Mouse (Mus musculus) embryonic facial prominence, embryonic 14.5 days (tissue): ENCODE results near the gene Slc25a16. TPM values are rescaled to one million over a fixed set of nuclear protein-coding genes. Genes with fewer than 3 reads are reported as not detected.
A peak's percentile ranks its signal among the peaks of the same experiment; 100 is the strongest.

Experiments used
- ATAC-seq: fragments of 200-750 bp; cut with Nextera tagmentation; 2 replicates; pipeline ENCODE4 v1.8.0; 2017; ENCODE audit warnings: low read depth, moderate number of reproducible peaks, moderate TSS enrichment
- DNase-seq: peaks from one replicate; pipeline ENCODE4 v3.0.0-alpha.2; 2015; ENCODE audit warnings: low spot score
- H3K27ac ChIP-seq: fragments of 300-500 bp; sonication (generic); replicated peaks from 2 replicates; pipeline ENCODE4 v1.5.1; 2014; ENCODE audit warnings: low read depth, mild to moderate bottlenecking, low read length, moderate library complexity
- H3K27me3 ChIP-seq: fragments of 300-500 bp; sonication (generic); replicated peaks from 2 replicates; pipeline ENCODE4 v1.6.1; 2014; ENCODE audit warnings: low read length; ENCODE audit not compliant: control insufficient read depth, insufficient read depth
- H3K36me3 ChIP-seq: fragments of 300-500 bp; sonication (generic); 2 replicates; pipeline ENCODE4 v1.6.1; 2014; ENCODE audit warnings: low read length, mixed read lengths; ENCODE audit not compliant: control insufficient read depth, insufficient read depth
- H3K4me1 ChIP-seq: fragments of 300-500 bp; sonication (generic); 2 replicates; pipeline ENCODE4 v1.6.1; 2014; ENCODE audit warnings: antibody characterized with exemption, low read length; ENCODE audit not compliant: control insufficient read depth, insufficient read depth
- H3K4me2 ChIP-seq: fragments of 300-500 bp; sonication (generic); 2 replicates; pipeline ENCODE4 v1.6.1; 2014; ENCODE audit warnings: low read depth, mild to moderate bottlenecking, low read length, moderate library complexity, mixed read lengths
- H3K4me3 ChIP-seq: fragments of 300-500 bp; sonication (generic); 2 replicates; pipeline ENCODE4 v1.5.1; 2014; ENCODE audit warnings: low read depth, mild to moderate bottlenecking, low read length
- H3K9ac ChIP-seq: fragments of 300-500 bp; sonication (generic); 2 replicates; pipeline ENCODE4 v1.6.1; 2014; ENCODE audit warnings: low read depth, mild to moderate bottlenecking, low read length, moderate library complexity, mixed read lengths
- H3K9me3 ChIP-seq: fragments of 300-500 bp; sonication (generic); 2 replicates; pipeline ENCODE4 v1.6.1; 2016; ENCODE audit warnings: low read length; ENCODE audit not compliant: control insufficient read depth
- WGBS: fragments of 180-500 bp; shearing (Covaris S2); extraction: QIAGEN DNeasy Blood & Tissue Kit; methylation state at CpG from one replicate; pipeline ENCODE4 v1.1.7; 2014; 5-methylcytosine and 5-hydroxymethylcytosine counted together
- polyA plus RNA-seq: library from polyadenylated mRNA; unstranded; fragments of >200 nt; fragmentation: Nextera tagmentation; extraction: Ambion mirVana; gene quantifications from 2 replicates; pipeline ENCODE4 v1.2.1, GENCODE M21; 2014

Slc25a16 gene
- polyA plus RNA-seq, 1 experiment from 2014 or later = 13.9 TPM

DNA sequence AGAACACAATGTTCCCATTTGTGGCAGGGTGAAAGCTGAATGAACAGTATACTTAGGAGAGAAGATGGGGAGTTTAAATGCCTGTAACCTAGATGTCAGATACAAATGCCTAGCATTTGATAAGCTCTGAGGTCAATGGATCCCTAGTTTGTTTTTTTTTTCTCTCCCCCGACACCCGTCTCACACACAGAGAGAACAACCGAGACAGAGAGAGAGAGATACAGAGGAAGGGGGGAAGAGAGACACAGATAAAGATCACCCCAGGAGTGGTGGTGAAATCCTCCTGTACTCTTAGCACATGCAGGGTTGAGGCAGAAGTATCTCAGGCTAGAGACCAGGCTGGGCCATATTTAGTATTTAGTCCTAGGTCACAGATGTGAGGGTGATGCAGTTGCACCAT lies 1.4 kb upstream of the Slc25a16 start:
- Histone ChIP-seq H3K36me3 (no peaks in the 10 kb centered on the region), H3K27ac (no peak overlapping the region), H3K9me3 (no peaks in the 10 kb centered on the region), H3K4me1 (peaks cover 10% of the 10 kb centered on the region; the same call in 1 of the 2 replicates), H3K4me2 (no peak overlapping the region), H3K27me3 (no peaks in the 10 kb centered on the region), H3K9ac (no peak overlapping the region), H3K4me3 (no peak overlapping the region)
- DNase-seq (no peak), ATAC-seq (no peak)
- WGBS = 81% methylated on average over 3 of the region's 3 CpGs

DNA sequence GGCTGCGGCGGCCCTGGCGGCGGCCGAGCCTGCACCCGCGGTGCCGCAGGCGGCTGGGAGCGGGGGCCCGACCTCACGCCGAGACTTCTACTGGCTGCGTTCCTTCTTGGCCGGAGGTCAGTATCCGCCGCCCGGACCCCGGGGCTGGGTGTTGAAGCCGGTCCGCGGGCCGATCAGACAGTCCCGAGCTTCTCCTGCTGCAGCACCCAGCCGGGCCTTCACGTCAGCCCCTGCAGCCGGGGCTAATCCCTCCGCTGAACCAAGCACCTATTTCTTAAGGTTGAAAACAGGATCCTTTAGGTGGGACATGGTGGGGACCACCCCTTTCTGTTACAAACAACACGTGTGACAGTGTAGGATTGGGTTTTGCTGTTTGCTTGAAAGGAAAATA lies 328 bp downstream of the Slc25a16 start:
- Histone ChIP-seq H3K4me1 (peaks cover 10% of the 10 kb centered on the region; the same call in 1 of the 2 replicates), H3K9ac (peak overlapping the region; percentile 86), H3K27me3 (no peaks in the 10 kb centered on the region), H3K4me2 (peak overlapping the region; percentile 96), H3K36me3 (no peaks in the 10 kb centered on the region), H3K27ac (peak overlapping the region; percentile 80), H3K9me3 (no peaks in the 10 kb centered on the region), H3K4me3 (peak overlapping the region; percentile 74)
- ATAC-seq (peak; percentile 71; the same call in 1 of the 2 replicates), DNase-seq (peak; percentile 8)
- 2% methylated on average over 5 of the region's 29 CpGs for WGBS

DNA sequence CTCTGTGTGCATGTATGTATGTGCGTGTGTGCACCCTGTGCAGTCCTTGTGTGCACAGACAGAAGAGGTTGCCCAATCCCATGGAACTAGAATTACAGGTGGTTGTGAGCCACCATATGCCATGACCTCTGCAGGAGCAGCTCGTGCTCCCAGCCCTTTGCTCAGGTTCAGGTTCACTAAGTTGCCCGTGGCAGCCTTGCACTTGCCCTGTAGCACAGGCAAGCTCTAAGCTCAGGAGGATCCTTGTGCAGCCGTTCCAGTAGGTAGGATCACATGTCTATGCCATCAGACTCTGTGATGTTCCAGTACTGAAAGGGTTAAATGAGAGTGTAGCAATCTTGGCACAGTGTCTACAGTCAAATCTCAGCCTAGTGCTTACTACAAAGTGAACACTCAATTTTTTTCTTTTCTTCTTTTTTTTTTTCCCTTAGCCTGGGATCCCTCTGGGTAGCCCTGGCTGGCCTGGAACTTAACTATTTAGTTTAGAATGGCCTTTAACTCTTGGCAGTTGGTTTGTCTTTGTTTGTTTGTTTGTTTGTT lies 3.7 kb downstream of the Slc25a16 start:
- Histone ChIP-seq H3K4me3 (no peak overlapping the region), H3K4me2 (no peak overlapping the region), H3K9me3 (no peaks in the 10 kb centered on the region), H3K9ac (no peak overlapping the region), H3K27ac (no peak overlapping the region), H3K27me3 (no peaks in the 10 kb centered on the region), H3K36me3 (peaks cover 12% of the 10 kb centered on the region), H3K4me1 (peaks cover 10% of the 10 kb centered on the region; the same call in 1 of the 2 replicates)
- no peak for ATAC-seq
- 91% methylated on average over 4 of the region's 4 CpGs for WGBS
- DNase-seq = no peak

DNA sequence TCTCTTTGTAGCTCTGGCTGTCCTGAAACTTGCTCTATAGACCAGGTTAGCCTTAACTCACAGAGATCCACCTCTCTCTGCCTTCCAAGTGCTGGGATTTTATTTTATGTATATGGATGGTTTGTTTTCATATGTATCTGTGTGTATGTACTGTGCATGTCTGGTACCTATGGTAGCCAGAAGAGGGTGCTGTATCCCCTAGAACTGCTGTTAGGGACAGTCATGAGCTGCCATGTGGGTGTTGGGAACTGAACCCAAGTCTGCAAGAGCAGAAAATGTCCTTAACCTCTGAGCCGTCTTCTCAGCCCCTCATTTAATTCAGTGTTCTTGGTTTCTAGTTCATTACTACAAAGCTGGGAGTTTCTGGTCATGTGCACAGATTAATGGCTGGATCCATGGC lies 11.9 kb downstream of the Slc25a16 start:
- no peak for ATAC-seq
- 89% methylated on average over 1 of the region's 1 CpGs for WGBS
- DNase-seq = no peak
- Histone ChIP-seq H3K36me3 (peaks cover 58% of the 10 kb centered on the region), H3K9me3 (no peaks in the 10 kb centered on the region), H3K27ac (no peak overlapping the region), H3K9ac (no peak overlapping the region), H3K4me1 (no peaks in the 10 kb centered on the region), H3K4me2 (no peak overlapping the region), H3K27me3 (no peaks in the 10 kb centered on the region), H3K4me3 (no peak overlapping the region)

DNA sequence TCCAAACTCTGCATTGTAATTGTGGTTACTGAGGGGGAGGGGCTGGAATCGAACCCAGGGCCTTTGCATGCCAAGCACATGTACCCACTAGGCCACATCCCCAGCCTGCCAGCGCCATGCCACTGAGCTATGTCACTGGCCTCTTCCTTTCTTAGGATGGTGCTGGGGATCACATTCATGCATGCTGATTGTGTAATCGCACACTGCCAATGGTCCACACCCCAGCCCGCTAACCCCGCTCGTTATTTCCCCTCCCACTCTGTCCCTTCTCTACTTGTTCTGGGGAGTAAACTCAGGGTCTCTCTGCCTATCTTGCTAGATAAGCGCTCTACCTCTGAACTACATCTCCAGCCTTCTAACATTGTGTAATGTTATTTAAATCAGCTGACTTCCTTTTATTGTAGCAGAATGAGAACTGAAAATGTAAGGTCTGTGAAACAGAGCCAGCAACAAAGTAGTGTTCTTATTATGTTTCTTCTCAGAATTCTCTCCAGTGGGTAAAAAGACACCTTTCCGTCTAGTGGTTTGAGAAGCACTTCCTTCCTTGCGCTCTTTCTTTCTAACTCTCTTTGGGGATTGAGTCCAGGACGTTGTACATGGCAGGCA lies 24.6 kb downstream of the Slc25a16 start:
- no peak overlapping the region for H3K9ac ChIP-seq
- no peak overlapping the region for H3K27ac ChIP-seq
- peaks cover 35% of the 10 kb centered on the region for H3K36me3 ChIP-seq
- no peaks in the 10 kb centered on the region for H3K4me1 ChIP-seq
- H3K9me3 ChIP-seq = no peaks in the 10 kb centered on the region
- H3K4me2 ChIP-seq = no peak overlapping the region
- H3K4me3 ChIP-seq = no peak overlapping the region
- no peak for DNase-seq
- WGBS = 82% methylated on average over 10 of the region's 10 CpGs
- ATAC-seq = no peak
- no peaks in the 10 kb centered on the region for H3K27me3 ChIP-seq

DNA sequence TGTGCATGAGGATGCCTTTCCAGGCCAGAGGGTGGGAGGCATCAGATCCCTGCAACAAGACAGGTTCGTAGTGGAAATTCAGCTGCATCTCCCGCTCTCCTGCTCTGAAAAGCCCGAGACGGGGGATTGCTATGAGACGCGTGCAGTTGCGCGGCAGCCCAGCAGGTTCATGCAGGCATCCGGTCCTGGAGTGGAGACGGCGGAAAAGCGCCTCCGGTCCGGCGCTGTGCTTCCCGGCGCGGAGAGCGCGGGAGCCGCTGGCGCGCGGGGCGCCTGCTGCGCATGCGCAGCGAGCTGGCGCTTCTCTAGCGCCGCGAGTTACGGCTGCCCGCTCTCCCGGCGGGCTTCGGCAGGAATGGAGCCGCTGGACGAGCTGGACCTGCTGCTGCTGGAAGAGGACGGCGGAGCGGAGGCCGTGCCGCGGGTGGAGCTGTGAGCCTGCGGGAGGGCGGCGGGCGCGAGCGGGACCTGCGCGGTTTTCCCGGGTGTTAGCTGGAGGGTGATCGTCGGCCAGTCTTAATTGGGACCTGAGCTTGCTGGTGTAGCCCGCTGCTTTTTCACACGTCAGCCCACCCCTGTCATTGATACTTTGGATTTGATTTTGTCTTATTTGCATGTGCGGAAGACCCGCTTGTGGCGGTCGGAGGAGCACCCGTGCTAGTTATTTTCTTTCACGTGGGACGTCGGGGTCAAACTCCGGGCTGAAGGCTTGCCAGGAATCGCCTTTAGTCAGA lies 26.5 kb downstream of the Slc25a16 start, which contains the start of gene Dna2:
Gene Dna2 (plus strand): TSS at position 289 of the 734 bp plus-strand sequence.
- H3K9me3 ChIP-seq = no peaks in the 10 kb centered on the region
- H3K27me3 ChIP-seq = no peaks in the 10 kb centered on the region
- peaks cover 40% of the 10 kb centered on the region for H3K36me3 ChIP-seq
- ATAC-seq = peak; percentile 95
- H3K4me3 ChIP-seq = peak within 1 kb of the TSS; percentile 76
- peak within 1 kb of the TSS; percentile 81 for H3K27ac ChIP-seq
- WGBS = under 1% methylated on average over 54 of the region's 68 CpGs
- H3K9ac ChIP-seq = peak within 1 kb of the TSS; percentile 85
- no peaks in the 10 kb centered on the region for H3K4me1 ChIP-seq
- DNase-seq = peak; percentile 92
- H3K4me2 ChIP-seq = peak within 1 kb of the TSS; percentile 82

DNA sequence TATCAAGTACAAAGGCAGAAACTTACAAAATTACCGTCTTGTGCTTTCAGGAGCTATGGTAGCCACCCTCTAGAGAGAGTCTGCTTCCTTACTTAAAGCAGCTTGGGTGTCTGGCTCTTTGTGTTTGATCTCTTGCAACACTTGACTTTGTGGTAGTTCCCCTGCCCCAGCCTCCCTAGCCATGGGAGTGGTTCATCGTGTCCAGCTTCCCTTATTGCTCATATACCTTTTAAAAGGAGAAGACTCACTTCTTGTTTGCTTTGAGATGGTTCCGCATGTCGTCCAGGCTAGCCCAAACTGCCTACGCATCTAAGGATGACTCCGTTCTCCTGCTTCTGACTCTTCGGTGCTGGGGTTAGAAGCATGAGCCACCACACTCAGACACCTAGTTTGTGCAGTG lies 28.1 kb downstream of the Slc25a16 start:
- H3K9me3 ChIP-seq = no peaks in the 10 kb centered on the region
- no peaks in the 10 kb centered on the region for H3K4me1 ChIP-seq
- H3K9ac ChIP-seq = no peak overlapping the region
- peaks cover 25% of the 10 kb centered on the region; the same call in 1 of the 2 replicates for H3K36me3 ChIP-seq
- ATAC-seq (no peak), DNase-seq (no peak)
- no peak overlapping the region for H3K4me3 ChIP-seq
- H3K27ac ChIP-seq = no peak overlapping the region
- no peak overlapping the region for H3K4me2 ChIP-seq
- WGBS = 95% methylated on average over 7 of the region's 7 CpGs
- no peaks in the 10 kb centered on the region for H3K27me3 ChIP-seq

DNA sequence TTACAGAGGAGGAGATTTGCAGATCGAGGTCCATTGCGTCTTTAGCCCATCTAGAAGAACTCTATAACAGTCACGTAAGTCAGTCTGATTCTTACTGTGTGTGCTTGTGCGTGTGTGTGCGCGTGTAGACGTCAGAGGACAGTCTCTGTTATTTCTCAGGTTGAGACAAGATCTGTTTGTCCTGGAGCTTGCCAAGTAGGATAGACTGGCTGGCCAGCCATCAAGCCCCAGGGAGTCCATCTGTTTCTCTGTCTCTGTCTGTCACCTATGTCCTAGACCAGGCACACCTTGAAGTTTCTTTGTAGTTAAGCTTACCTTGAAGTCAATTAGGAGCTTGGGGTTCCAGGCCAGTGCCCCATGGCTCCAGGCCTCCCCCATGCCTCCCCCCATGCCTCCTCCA lies 43.5 kb downstream of the Slc25a16 start:
- Histone ChIP-seq H3K27ac (no peak overlapping the region), H3K27me3 (no peaks in the 10 kb centered on the region), H3K4me1 (no peaks in the 10 kb centered on the region), H3K4me3 (no peak overlapping the region), H3K9ac (no peak overlapping the region), H3K36me3 (peaks cover 83% of the 10 kb centered on the region), H3K9me3 (no peaks in the 10 kb centered on the region), H3K4me2 (no peak overlapping the region)
- 96% methylated on average over 7 of the region's 7 CpGs for WGBS
- ATAC-seq (no peak), DNase-seq (no peak)
